Mouse (Mus musculus) c-Kit-positive CD71-negative TER-119-negative erythroid progenitor cells, embryonic 14.5 days (primary cell): ENCODE data around the gene Il13.

Source experiments
- DNase-seq: peaks from one replicate; pipeline ENCODE4 v3.0.0-alpha.2; 2013; ENCODE audit warnings: low read depth

Il13 gene

GRCm38 (mm10) chr11:53584849-53585248 is 49.7 kb downstream of the Il13 start:
- peak; percentile 23 for DNase-seq

GRCm38 (mm10) chr11:53583151-53583550 is 51.4 kb downstream of the Il13 start:
- no peak for DNase-seq
